Mouse (Mus musculus): Measurements from ENCODE around the gene Lsm6.

GRCm38 (mm10) chr8:78844559-78844958, 23.6 kb upstream of the Lsm6 start:
- TF ChIP-seq CTCF (IDR thresholded peaks at IDR 0.05; ENCODE audit: borderline replicate concordance, control insufficient read depth, extremely low read depth, insufficient read depth, low read length, poor library complexity), result no peak
- TF ChIP-seq POLR2A (IDR thresholded peaks at IDR 0.05; ENCODE audit: control insufficient read depth, extremely low read depth, insufficient read depth, low read length, poor library complexity), result no peak

All from thymus, adult 2 months (tissue).